Mouse (Mus musculus): Measurements from ENCODE around the gene Tmem132d. TPM values are rescaled to one million over a fixed set of nuclear protein-coding genes. Genes with fewer than 3 reads are reported as not detected.

Tmem132d gene
- polyA plus RNA-seq, 1 experiment from 2014 or later: 0.59 TPM

DNA sequence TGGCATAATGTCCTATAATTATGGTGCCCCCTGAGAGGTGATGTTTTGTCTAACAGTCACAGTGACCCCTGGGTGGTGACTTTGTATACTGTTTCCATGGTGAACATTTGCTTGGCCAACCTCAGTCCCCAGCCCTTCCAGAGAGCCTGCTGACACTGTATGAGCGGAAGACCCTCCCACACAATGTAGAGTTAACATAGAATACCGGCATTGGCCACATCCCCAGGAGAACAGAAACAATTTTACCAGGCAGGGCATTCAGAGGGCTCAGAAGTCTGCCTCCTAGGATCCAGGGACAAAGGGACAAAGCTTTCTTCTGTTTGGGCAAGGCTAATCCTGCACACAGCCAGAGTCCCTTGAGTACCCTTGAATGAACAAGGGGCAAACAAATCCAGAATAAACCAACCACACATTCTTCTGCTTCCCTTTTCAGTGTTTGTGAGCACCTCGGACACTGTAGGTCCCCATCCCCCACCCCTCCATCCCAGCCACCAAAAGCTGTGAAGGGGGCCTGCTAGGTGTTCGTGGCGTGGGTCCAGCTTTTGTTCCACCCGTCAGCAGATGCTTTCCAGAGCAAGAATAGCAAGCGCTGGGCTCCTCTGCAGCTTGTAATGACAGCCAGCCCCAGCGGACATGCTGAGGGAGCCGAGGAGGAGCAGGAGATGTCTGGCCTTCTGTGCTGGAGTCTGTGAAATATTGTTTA, 228.8 kb downstream of the Tmem132d start:
- no peaks in the 10 kb centered on the region for H3K9me3 ChIP-seq
- no peaks in the 10 kb centered on the region for H3K36me3 ChIP-seq
- H3K4me1 ChIP-seq: peaks cover 12% of the 10 kb centered on the region
- peak overlapping the region; percentile 37 for H3K4me2 ChIP-seq (replicated peaks)
- no peak overlapping the region for H3K4me3 ChIP-seq
- H3K9ac ChIP-seq: no peak overlapping the region
- peak; percentile 51; the same call in 1 of the 2 replicates for ATAC-seq (ENCODE audit: low FRiP score, low read depth)
- peak overlapping the region; percentile 39; the same call in 1 of the 2 replicates for H3K27ac ChIP-seq
- H3K27me3 ChIP-seq: no peaks in the 10 kb centered on the region
- WGBS: 38% methylated on average over 9 of the region's 9 CpGs

DNA sequence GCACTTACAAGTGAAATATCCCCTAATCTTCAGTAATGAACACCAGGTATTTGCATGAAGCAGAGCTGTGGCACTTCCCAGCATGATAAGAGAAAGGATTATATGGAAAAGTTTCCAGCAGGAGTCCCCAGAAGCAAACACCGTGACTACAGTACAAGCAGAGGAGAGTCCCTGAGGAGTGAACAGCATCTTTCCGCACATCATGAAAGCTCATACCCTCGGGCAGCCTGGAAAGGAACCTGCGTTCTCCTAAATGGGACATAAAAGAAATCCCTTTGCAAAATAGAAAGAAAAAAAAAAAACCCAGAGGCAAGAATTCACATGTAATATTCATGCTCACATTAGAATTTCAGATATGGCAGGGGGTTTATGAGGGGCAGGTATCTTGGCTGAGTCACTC, 238.8 kb downstream of the Tmem132d start:
- Histone ChIP-seq H3K36me3 (no peaks in the 10 kb centered on the region), H3K4me3 (no peak overlapping the region), H3K9me3 (no peaks in the 10 kb centered on the region), H3K9ac (no peak overlapping the region), H3K4me2 (replicated peaks) (no peak overlapping the region), H3K4me1 (peaks cover 23% of the 10 kb centered on the region), H3K27me3 (no peaks in the 10 kb centered on the region), H3K27ac (no peak overlapping the region)
- ATAC-seq (ENCODE audit: low FRiP score, low read depth): no peak
- WGBS: 64% methylated on average over 4 of the region's 4 CpGs

DNA sequence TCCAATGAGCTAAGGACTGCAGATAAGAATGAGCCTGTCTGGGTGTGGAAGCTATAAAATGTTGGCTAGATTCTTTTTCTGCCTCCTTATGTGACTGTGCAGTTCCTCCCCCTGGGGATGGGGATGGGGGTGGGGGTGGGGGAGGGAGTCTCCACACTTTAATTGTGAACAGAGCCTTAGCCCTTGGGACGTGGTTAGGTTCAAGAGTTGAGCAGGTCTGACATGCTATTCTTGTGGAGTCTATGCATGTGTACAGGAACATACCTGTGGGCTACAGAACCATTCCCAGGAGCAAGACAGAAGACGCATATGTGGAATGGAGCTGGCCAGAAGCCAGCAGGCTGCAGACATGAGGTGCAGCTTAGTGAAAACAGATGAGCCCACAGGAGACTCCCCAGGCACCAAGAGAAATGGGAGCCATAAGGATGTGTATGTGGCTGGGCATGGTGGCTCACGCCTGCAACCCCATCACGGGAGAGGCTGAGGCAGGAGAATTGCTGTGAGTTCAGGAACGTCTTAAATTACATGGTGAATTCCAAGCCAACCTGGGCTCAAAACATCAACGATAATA, 240.3 kb downstream of the Tmem132d start:
- Histone ChIP-seq H3K9ac (no peak overlapping the region), H3K9me3 (no peaks in the 10 kb centered on the region), H3K27ac (no peak overlapping the region), H3K4me2 (replicated peaks) (no peak overlapping the region), H3K4me1 (peaks cover 23% of the 10 kb centered on the region), H3K4me3 (no peak overlapping the region), H3K36me3 (no peaks in the 10 kb centered on the region), H3K27me3 (no peaks in the 10 kb centered on the region)
- no peak for ATAC-seq (ENCODE audit: low FRiP score, low read depth)
- 47% methylated on average over 6 of the region's 6 CpGs for WGBS

DNA sequence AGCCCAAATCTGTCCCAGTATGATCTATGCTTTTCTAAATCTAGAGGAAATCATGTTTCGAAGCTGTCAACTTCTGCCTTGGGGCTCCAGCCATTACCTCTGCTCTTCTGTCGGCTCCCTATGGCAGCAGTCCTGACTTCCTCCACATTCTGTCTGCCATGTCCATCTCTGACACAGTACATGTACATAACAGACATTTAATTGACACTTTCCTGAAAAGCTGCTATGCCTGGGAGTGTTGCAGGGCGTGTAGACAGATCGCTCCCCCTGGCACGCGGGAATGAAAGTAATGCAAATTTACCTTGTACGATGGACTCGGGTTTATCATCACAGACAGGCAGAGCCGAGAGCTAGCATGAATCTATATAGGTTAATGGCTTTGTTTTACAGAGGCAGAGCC, 241.2 kb downstream of the Tmem132d start:
- H3K9ac ChIP-seq: no peak overlapping the region
- no peak for ATAC-seq (ENCODE audit: low FRiP score, low read depth)
- peaks cover 23% of the 10 kb centered on the region for H3K4me1 ChIP-seq
- H3K27ac ChIP-seq: no peak overlapping the region
- no peaks in the 10 kb centered on the region for H3K9me3 ChIP-seq
- no peak overlapping the region for H3K4me3 ChIP-seq
- 71% methylated on average over 9 of the region's 9 CpGs for WGBS
- no peaks in the 10 kb centered on the region for H3K36me3 ChIP-seq
- no peaks in the 10 kb centered on the region for H3K27me3 ChIP-seq
- no peak overlapping the region for H3K4me2 ChIP-seq (replicated peaks)

DNA sequence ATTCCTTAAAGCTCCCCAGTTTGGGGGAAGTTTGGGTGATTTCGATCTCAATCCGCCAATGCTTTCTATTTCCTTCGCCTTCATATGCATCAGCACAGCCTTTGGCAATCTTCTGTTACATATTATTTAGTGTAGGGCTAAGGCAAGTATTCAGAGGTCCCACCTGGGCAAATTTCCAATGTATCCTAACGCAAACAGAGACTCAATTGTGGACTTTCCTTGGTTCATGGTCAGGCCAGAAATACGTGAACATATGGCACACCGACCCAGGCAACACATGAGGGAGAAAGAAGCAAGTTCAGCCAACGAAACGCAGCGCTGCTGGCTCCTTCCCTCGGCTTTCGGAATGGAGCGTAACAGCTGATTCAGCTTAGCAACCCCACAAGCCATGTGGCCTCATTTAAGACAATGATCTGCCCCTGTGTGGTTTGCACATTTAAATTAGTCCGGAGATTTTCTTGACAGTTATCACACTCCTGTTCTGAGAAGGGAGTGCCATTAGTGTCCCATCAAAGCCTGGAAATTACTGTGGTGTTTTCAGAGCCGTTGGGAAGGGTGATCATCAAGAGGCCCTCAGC, 242.5 kb downstream of the Tmem132d start:
- ATAC-seq (ENCODE audit: low FRiP score, low read depth): no peak
- Histone ChIP-seq H3K27ac (no peak overlapping the region), H3K36me3 (no peaks in the 10 kb centered on the region), H3K9me3 (no peaks in the 10 kb centered on the region), H3K4me3 (no peak overlapping the region), H3K4me2 (replicated peaks) (no peak overlapping the region), H3K27me3 (no peaks in the 10 kb centered on the region), H3K4me1 (peaks cover 23% of the 10 kb centered on the region), H3K9ac (no peak overlapping the region)
- 38% methylated on average over 14 of the region's 14 CpGs for WGBS

DNA sequence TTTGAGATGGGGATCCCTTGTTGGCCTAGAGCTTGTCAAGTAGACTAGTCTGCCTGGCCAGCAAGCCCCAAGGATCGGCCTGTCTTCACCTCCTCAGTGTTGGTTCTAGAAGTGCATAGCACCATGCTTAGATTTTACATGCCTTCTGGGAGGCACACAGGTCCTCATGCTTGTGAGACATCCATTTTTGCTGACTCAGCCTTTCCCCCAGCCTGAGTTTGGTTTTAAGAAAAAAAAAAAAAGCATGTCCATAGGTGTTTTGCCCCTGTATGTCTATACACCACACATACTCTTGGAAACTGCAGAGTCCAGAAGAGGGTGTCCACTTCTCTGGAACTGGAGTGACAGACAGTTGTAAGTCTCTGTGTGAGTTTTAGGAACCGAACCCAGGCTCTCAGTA, 256.6 kb downstream of the Tmem132d start:
- Histone ChIP-seq H3K9me3 (no peaks in the 10 kb centered on the region), H3K36me3 (no peaks in the 10 kb centered on the region), H3K4me2 (replicated peaks) (no peak overlapping the region), H3K4me1 (no peaks in the 10 kb centered on the region), H3K27ac (no peak overlapping the region), H3K4me3 (no peak overlapping the region), H3K27me3 (no peaks in the 10 kb centered on the region), H3K9ac (no peak overlapping the region)
- 84% methylated on average over 2 of the region's 2 CpGs for WGBS
- ATAC-seq (ENCODE audit: low FRiP score, low read depth): no peak

DNA sequence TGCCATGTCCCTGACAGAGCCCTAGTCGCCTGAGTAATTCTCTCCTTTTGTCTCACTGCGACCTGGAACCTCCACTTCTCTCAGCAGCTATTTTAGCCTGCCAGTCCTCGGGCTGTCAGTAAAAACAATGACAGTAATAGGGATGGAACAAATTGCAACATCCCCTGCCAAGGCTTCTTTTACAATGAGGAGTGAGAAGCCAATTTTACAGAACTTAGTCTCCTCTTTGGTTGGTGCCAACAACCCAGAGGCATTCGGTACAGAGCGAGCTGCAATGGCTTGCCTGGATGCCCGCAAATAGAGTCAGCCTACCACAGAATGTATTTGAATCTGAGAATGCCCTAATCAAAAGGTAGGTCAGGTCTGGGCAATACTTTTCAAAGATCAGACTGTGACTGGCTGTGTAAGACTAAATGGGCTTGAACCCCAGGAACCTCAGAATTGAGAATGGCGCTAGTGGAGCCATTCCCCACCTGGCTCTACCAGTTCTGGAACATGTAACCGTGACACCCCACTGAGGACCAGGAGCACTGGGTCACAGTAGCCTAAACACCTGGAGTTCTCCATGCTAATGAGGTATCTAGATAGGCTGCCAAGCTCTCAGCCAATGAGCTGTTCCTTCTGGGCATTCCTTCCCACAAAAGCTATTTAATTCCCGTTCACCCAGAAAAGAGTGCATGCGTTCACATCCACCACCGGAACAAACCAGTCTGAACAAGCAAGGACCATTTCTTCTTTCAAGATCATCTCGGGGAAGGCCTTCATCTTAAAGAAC, 273.8 kb downstream of the Tmem132d start:
- H3K9ac ChIP-seq: no peak overlapping the region
- H3K4me1 ChIP-seq: no peaks in the 10 kb centered on the region
- peaks cover 4% of the 10 kb centered on the region; the same call in 1 of the 2 replicates for H3K9me3 ChIP-seq
- H3K27ac ChIP-seq: no peak overlapping the region
- H3K4me2 ChIP-seq (replicated peaks): no peak overlapping the region
- no peak overlapping the region for H3K4me3 ChIP-seq
- H3K36me3 ChIP-seq: no peaks in the 10 kb centered on the region
- ATAC-seq (ENCODE audit: low FRiP score, low read depth): no peak
- 83% methylated on average over 12 of the region's 12 CpGs for WGBS
- H3K27me3 ChIP-seq: no peaks in the 10 kb centered on the region

DNA sequence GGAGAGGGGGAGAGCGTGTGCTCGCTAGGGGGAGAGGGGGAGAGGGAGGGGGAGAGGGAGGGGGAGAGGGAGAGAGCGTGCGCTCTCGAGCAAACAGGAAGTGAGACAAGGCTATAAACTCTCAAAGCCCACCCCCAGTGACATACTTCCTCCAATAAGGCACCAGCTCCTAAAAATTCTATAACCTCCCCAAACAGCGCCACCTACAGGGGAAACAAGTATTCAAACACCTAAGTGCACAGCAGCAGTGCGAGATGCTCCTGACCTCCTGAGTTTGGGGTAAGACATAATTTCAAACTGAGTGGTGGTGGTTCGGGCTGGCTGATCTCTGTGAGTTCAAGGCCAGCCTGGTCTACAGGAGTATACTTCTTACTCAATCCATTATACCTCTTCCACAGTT, 281.4 kb downstream of the Tmem132d start:
- no peak overlapping the region for H3K27ac ChIP-seq
- no peak overlapping the region for H3K4me3 ChIP-seq
- WGBS: 87% methylated on average over 6 of the region's 8 CpGs
- no peaks in the 10 kb centered on the region for H3K27me3 ChIP-seq
- no peak overlapping the region for H3K9ac ChIP-seq
- no peak for ATAC-seq (ENCODE audit: low FRiP score, low read depth)
- H3K4me1 ChIP-seq: no peaks in the 10 kb centered on the region
- no peaks in the 10 kb centered on the region for H3K36me3 ChIP-seq
- H3K4me2 ChIP-seq (replicated peaks): no peak overlapping the region
- 0 out of 2 replicates have a peak, but pooled peaks cover 2% of the 10 kb centered on the region for H3K9me3 ChIP-seq

DNA sequence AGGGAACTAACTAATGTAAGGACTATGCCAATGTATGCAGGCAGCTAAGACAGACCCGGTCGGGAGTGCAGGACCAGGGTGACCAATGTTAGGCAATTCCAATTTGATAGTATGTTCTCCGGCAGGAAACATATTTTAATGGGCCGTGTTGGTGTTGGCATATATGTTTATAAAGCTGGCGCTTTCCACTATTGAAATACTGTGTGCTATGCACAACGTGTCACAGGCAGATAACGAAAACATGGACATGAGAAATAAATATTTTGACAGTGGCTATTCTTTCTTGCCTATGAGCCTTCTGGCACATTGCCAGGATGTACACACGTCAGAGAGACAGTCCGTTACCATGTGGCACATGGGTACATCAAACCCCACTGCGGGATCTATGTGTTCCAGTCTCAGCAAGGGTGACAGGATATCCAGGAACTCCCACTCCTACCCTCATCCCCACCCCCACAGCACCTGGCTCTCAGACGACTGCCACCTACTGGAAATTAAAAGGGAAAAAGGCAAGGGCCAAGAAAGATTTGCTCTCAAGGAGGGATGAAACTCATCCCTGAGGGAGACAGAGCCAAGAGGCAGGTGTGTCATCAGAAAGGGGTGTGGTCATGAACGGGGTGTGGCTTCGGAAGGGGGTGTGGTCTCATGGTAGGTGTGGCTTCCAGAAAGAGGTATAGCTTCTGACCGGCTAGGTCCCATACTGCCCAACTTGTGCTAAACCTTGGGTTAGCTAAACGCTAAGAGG, 285.8 kb downstream of the Tmem132d start:
- no peaks in the 10 kb centered on the region for H3K4me1 ChIP-seq
- no peaks in the 10 kb centered on the region for H3K36me3 ChIP-seq
- no peak overlapping the region for H3K4me3 ChIP-seq
- no peak for ATAC-seq (ENCODE audit: low FRiP score, low read depth)
- 89% methylated on average over 15 of the region's 15 CpGs for WGBS
- H3K4me2 ChIP-seq (replicated peaks): no peak overlapping the region
- no peaks in the 10 kb centered on the region for H3K27me3 ChIP-seq
- no peak overlapping the region for H3K9ac ChIP-seq
- no peak overlapping the region for H3K27ac ChIP-seq
- H3K9me3 ChIP-seq: 0 out of 2 replicates have a peak, but pooled peaks cover 8% of the 10 kb centered on the region

DNA sequence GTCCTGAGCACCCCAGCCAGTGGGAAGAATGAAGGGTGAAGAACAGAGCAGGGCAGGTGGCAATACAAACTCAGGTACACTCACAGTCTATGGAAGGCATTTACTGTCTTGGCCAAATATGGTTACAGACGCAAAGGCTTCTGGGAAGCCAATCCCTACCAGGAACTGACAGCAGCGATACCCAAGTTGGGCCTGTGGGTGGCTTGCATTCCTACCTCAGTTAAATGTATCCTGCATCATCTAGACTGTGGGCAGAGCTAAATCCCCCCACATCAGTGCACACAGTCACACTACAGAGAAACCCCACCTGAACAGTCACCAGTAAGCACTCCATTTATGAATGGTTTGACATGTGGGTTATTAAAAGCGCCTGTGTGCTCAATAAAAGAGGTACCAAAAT, 288.1 kb downstream of the Tmem132d start:
- Histone ChIP-seq H3K27ac (no peak overlapping the region), H3K4me1 (no peaks in the 10 kb centered on the region), H3K9ac (no peak overlapping the region), H3K9me3 (0 out of 2 replicates have a peak, but pooled peaks cover 8% of the 10 kb centered on the region), H3K36me3 (no peaks in the 10 kb centered on the region), H3K4me2 (replicated peaks) (no peak overlapping the region), H3K4me3 (no peak overlapping the region), H3K27me3 (no peaks in the 10 kb centered on the region)
- ATAC-seq (ENCODE audit: low FRiP score, low read depth): no peak
- 88% methylated on average over 3 of the region's 3 CpGs for WGBS

DNA sequence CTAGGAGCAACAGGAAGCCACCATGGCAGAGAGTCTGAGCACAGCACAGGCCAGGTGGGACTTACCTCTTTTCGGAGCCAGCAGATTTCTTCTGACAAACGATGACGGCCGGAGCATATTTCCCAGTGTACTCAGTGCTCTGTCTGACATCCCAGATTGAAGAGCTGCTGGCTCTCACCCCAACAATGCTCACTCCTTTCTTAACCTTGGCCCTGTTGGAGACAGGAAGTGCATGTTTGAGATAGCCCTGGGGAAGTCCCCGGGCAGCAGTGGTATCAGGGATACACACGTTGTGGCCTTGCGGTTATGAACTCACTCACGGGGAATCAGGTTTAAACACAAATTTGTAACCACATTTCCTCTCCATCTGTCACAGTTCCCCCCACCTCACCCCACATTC, 296.1 kb downstream of the Tmem132d start:
- no peaks in the 10 kb centered on the region; the same call in 1 of the 2 replicates for H3K27me3 ChIP-seq
- no peak overlapping the region for H3K4me3 ChIP-seq
- H3K9me3 ChIP-seq: no peaks in the 10 kb centered on the region
- no peak overlapping the region for H3K27ac ChIP-seq
- H3K36me3 ChIP-seq: no peaks in the 10 kb centered on the region
- no peak overlapping the region for H3K9ac ChIP-seq
- H3K4me1 ChIP-seq: peaks cover 12% of the 10 kb centered on the region; the same call in 1 of the 2 replicates
- 51% methylated on average over 8 of the region's 8 CpGs for WGBS
- ATAC-seq (ENCODE audit: low FRiP score, low read depth): no peak
- no peak overlapping the region for H3K4me2 ChIP-seq (replicated peaks)

Data from limb, embryonic 13.5 days (tissue).